In the genomic region with DNA sequence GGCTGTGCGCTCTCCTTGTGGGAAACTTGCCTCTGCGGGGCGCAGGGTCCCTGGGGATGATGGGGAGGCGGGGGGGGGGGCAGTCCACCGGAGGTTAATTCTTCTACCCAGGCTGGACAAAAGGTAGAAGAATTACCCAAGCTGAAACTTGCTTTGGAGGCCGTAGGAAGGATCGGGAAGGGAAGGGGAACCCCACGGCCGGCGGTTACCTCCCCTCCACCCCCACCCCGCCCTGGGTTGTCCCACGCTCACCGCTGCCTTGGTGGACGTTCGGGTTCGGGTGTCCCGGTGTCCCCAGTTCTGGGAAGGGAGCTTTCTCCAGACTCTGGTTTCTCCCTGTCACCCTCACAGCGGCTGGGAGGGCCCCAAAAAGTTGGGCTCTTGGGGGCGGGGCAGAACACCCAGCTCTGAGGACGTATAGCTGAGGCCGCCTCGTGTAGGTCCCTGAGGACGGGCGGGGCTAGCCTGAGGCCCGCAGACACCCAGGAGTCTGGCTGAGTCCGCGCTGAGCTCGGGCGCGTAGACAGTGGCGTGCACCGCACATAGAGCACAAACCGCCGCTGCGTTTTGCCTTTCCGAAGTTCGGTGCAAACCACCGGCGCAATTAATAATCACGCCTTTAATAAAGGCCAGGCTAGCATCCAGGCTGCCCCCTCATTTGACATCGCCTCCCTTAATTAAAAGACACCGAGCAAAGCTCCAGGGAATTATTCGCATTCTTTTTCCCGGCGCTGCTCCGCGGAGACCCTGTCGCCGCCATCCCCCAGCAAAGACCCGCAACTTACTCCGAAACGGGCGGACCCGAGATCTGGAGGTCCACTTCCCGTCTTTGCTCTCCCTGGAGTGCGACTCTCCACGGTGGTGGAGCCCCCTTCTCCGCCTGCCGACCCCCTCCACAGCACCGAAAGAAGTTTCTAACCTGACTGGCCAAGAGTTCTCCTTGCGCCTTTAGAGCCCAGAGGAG, we compare ENCODE assay signal across 8 mouse cellular contexts. TPM values are rescaled to one million over a fixed set of nuclear protein-coding genes. Genes with fewer than 3 reads are reported as not detected.
A peak's percentile ranks its signal among the peaks of the same experiment; 100 is the strongest.
DNase-seq lines count a peak whose midpoint lies in the region; ATAC-seq and TF ChIP-seq lines count a peak whose summit lies in the region.

No protein-coding gene starts in this region.

- peaks cover 3% of the 10 kb centered on the region; the same call in 1 of the 2 replicates for H3K4me1 ChIP-seq in cerebellum, adult 2 months (ENCODE audit: control insufficient read depth, insufficient read depth, low read length)
- peaks cover 81% of the 10 kb centered on the region for H3K4me1 ChIP-seq in hindbrain, embryonic 10.5 days (replicated peaks)
- peaks cover 34% of the 10 kb centered on the region for H3K4me1 ChIP-seq in lung, embryonic 15.5 days

- H3K9ac ChIP-seq in lung, embryonic 15.5 days, result peak overlapping the region; percentile 8; the same call in 1 of the 2 replicates

- ATAC-seq in cerebellum, adult (ENCODE audit: insufficient number of reproducible peaks, low FRiP score, low TSS enrichment), result no peak
- ATAC-seq in lung, embryonic 15.5 days (ENCODE audit: borderline replicate concordance, extremely low read depth, low FRiP score, low TSS enrichment), result no peak

- peak overlapping the region; percentile 79 for H3K4me3 ChIP-seq in cerebellum, adult 2 months (replicated peaks; ENCODE audit: insufficient read depth, low read depth, low read length)
- H3K4me3 ChIP-seq in hindbrain, embryonic 10.5 days, result peak overlapping the region; percentile 74
- peak overlapping the region; percentile 63 for H3K4me3 ChIP-seq in lung, embryonic 15.5 days

- no peak for TF ChIP-seq POLR2A in cerebellum, adult 2 months (IDR thresholded peaks at IDR 0.05; ENCODE audit: borderline replicate concordance, insufficient read depth, low read length)

- no peak overlapping the region for H3K27ac ChIP-seq in cerebellum, adult 2 months (ENCODE audit: insufficient read depth, low read length)
- H3K27ac ChIP-seq in hindbrain, embryonic 10.5 days, result peak overlapping the region; percentile 85
- no peak overlapping the region for H3K27ac ChIP-seq in lung, embryonic 15.5 days

- peak in 1 of 2 experiments; percentile 39 for DNase-seq in cerebellum, adult 2 months
- peak; percentile 15 for DNase-seq in A20 (ENCODE audit: low read depth, low spot score)
- DNase-seq in embryo, embryonic 10 days (ENCODE audit: low spot score), result peak; percentile 67
- peak; percentile 52 for DNase-seq in hindbrain, embryonic 10.5 days (ENCODE audit: low spot score)
- peak; percentile 36 for DNase-seq in retina, embryonic 14.5 days (ENCODE audit: low spot score)
- DNase-seq in testis, postnatal 10 days (ENCODE audit: low spot score), result no peak

- under 1% methylated on average over 61 of the region's 61 CpGs for WGBS in cerebellum, adult 2 months
- under 1% methylated on average over 61 of the region's 61 CpGs for WGBS in hindbrain, embryonic 10.5 days
- WGBS in lung, embryonic 15.5 days, result under 1% methylated on average over 57 of the region's 61 CpGs

- H3K36me3 ChIP-seq in hindbrain, embryonic 10.5 days, result no peaks in the 10 kb centered on the region
- no peaks in the 10 kb centered on the region for H3K36me3 ChIP-seq in lung, embryonic 15.5 days

- H3K27me3 ChIP-seq in cerebellum, adult 2 months (ENCODE audit: control insufficient read depth, insufficient read depth, low read length), result no peaks in the 10 kb centered on the region
- peaks cover 100% of the 10 kb centered on the region for H3K27me3 ChIP-seq in hindbrain, embryonic 10.5 days (ENCODE audit: insufficient read depth, poor library complexity, severe bottlenecking)
- H3K27me3 ChIP-seq in lung, embryonic 15.5 days, result peaks cover 99% of the 10 kb centered on the region

- no peaks in the 10 kb centered on the region for H3K9me3 ChIP-seq in hindbrain, embryonic 10.5 days
- H3K9me3 ChIP-seq in lung, embryonic 15.5 days, result no peaks in the 10 kb centered on the region

- TF ChIP-seq CTCF in cerebellum, adult 2 months (IDR thresholded peaks at IDR 0.05; ENCODE audit: borderline replicate concordance, insufficient read depth, low read depth, low read length), result no peak

- peak overlapping the region; percentile 99 for H3K4me2 ChIP-seq in lung, embryonic 15.5 days

RNA-seq across cellular contexts. Expression of a gene that starts 1.4 kb away (rescaled TPM):
- polyA plus RNA-seq in cerebellum, adult 2 months (2012; rRNA removed), result 25.7 and 26.0 TPM in 2 replicates
- polyA plus RNA-seq in hindbrain, embryonic 10.5 days (2016; fragmentation: Nextera tagmentation; extraction: Ambion mirVana), result 1.4 and 1.7 TPM in 2 replicates
- 0.46 and 0.69 TPM in 2 replicates for polyA plus RNA-seq in lung, embryonic 15.5 days (2015; fragmentation: Nextera tagmentation; extraction: Ambion mirVana)
